Mouse (Mus musculus): Measurements from ENCODE around the gene Trpm8.

DNA sequence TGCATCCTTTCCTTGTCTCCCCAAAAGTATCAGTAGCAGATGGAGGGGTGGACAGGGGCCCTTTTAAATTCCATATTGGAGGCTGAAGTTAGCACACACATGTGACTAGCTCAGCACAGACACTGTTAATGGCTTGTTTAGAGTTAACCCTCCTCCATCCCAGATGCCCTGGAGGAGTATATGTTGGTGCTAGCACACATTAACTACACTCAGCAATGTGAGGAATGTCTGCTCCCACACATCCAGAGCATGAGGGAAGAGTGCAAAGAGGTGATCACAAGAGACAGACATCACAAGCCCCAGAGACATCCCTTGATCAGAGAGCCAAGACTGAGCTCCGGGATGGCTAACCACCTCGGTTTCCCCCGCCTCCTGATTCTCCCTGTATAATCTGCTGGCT, 125.9 kb downstream of the Trpm8 start:
- TF ChIP-seq CTCF (conservative IDR thresholded peaks at IDR 0.05; ENCODE audit: low read length) (no peak), POU5F1 (IDR thresholded peaks at IDR 0.05; ENCODE audit: borderline replicate concordance, low read length) (no peak)

Data from E14TG2a.4 (cell line).